Mouse (Mus musculus) intestine, embryonic 14.5 days (tissue): Measurements from ENCODE around the gene Wipf2. TPM values are rescaled to one million over a fixed set of nuclear protein-coding genes. Genes with fewer than 3 reads are reported as not detected.
A peak's percentile ranks its signal among the peaks of the same experiment; 100 is the strongest.
"Not testable (repeated sequence)": the region's sequence is repeated elsewhere in the genome, so short reads cannot be mapped to it uniquely, and the experiment has no call there.

Experiments
- ATAC-seq: fragments of 200-750 bp; cut with Nextera tagmentation; replicated peaks from 2 replicates; pipeline ENCODE4 v1.8.0; 2017; ENCODE audit warnings: low read depth, moderate number of reproducible peaks, moderate TSS enrichment, moderate library complexity; ENCODE audit not compliant: low FRiP score, low TSS enrichment
- DNase-seq: peaks from one replicate; pipeline ENCODE4 v3.0.0-alpha.2; 2018; ENCODE audit warnings: low spot score
- H3K27ac ChIP-seq: fragments of 300-500 bp; sonication (generic); 2 replicates; pipeline ENCODE4 v1.5.1; 2014; ENCODE audit warnings: low read depth, mild to moderate bottlenecking, control low read depth
- H3K27me3 ChIP-seq: fragments of 300-500 bp; sonication (generic); replicated peaks from 2 replicates; pipeline ENCODE4 v1.6.1; 2014; ENCODE audit warnings: low read length, control low read depth; ENCODE audit not compliant: control insufficient read depth, insufficient read depth
- H3K36me3 ChIP-seq: fragments of 300-500 bp; sonication (generic); 2 replicates; pipeline ENCODE4 v1.6.1; 2014; ENCODE audit warnings: low read length, control low read depth; ENCODE audit not compliant: control insufficient read depth, insufficient read depth
- H3K4me1 ChIP-seq: fragments of 300-500 bp; sonication (generic); replicated peaks from 2 replicates; pipeline ENCODE4 v1.6.1; 2014; ENCODE audit warnings: low read length, control low read depth, mixed read lengths; ENCODE audit not compliant: control insufficient read depth, insufficient read depth
- H3K4me2 ChIP-seq: fragments of 300-500 bp; sonication (generic); 2 replicates; pipeline ENCODE4 v1.6.1; 2014; ENCODE audit warnings: low read length
- H3K4me3 ChIP-seq: fragments of 300-500 bp; sonication (generic); 2 replicates; pipeline ENCODE4 v1.5.1; 2014; ENCODE audit warnings: low read depth, low read length, control low read depth, mixed read lengths
- H3K9ac ChIP-seq: fragments of 300-500 bp; sonication (generic); 2 replicates; pipeline ENCODE4 v1.6.1; 2014; ENCODE audit warnings: mild to moderate bottlenecking, low read length
- H3K9me3 ChIP-seq: fragments of 300-500 bp; sonication (generic); 2 replicates; pipeline ENCODE4 v1.6.1; 2016; ENCODE audit warnings: low read length, control low read depth; ENCODE audit not compliant: control insufficient read depth
- WGBS: fragments of 180-500 bp; shearing (Covaris S2); extraction: QIAGEN DNeasy Blood & Tissue Kit; methylation state at CpG from one replicate; pipeline ENCODE4 v1.1.7; 2014; 5-methylcytosine and 5-hydroxymethylcytosine counted together
- polyA plus RNA-seq: library from polyadenylated mRNA; unstranded; fragments of >200 nt; fragmentation: Nextera tagmentation; extraction: Ambion mirVana; gene quantifications from 2 replicates; pipeline ENCODE4 v1.2.1, GENCODE M21; 2014

The Wipf2 gene
- 5.1 and 5.3 TPM in 2 replicates for polyA plus RNA-seq

GRCm38 (mm10) chr11:98863028-98863750, at the start of gene Wipf2:
Gene Wipf2, plus strand, starts transcription at chr11:98863638.
- H3K4me2 ChIP-seq, result peak within 1 kb of the TSS; percentile 68
- peak; percentile 89 for ATAC-seq
- no peaks in the 10 kb centered on the region for H3K9me3 ChIP-seq
- DNase-seq, result peak; percentile 97
- H3K4me1 ChIP-seq, result no peaks in the 10 kb centered on the region
- peak within 1 kb of the TSS; percentile 59 for H3K4me3 ChIP-seq
- H3K27ac ChIP-seq, result peak within 1 kb of the TSS; percentile 80
- WGBS, result 6% methylated on average over 40 of the region's 41 CpGs
- H3K27me3 ChIP-seq, result no peaks in the 10 kb centered on the region
- peak within 1 kb of the TSS; percentile 60 for H3K9ac ChIP-seq
- H3K36me3 ChIP-seq, result peaks cover 16% of the 10 kb centered on the region

- no peaks in the 10 kb centered on the region for H3K27me3 ChIP-seq
- ATAC-seq (no peak), DNase-seq (no peak)
- peaks cover 94% of the 10 kb centered on the region for H3K36me3 ChIP-seq
- WGBS, result 91% methylated on average over 1 of the region's 1 CpGs
- no peaks in the 10 kb centered on the region for H3K4me1 ChIP-seq
- H3K9me3 ChIP-seq, result no peaks in the 10 kb centered on the region
- H3K4me2 ChIP-seq, result no peak overlapping the region
- H3K27ac ChIP-seq, result no peak overlapping the region
- no peak overlapping the region for H3K4me3 ChIP-seq
- no peak overlapping the region for H3K9ac ChIP-seq
Measured at GRCm38 (mm10) chr11:98816706-98817239, 46.7 kb upstream of the Wipf2 start.

GRCm38 (mm10) chr11:98820968-98821367, 42.5 kb upstream of the Wipf2 start:
- Histone ChIP-seq H3K9ac (no peak overlapping the region), H3K4me2 (no peak overlapping the region), H3K27me3 (no peaks in the 10 kb centered on the region), H3K27ac (no peak overlapping the region), H3K9me3 (no peaks in the 10 kb centered on the region), H3K4me3 (no peak overlapping the region), H3K36me3 (peaks cover 92% of the 10 kb centered on the region), H3K4me1 (no peaks in the 10 kb centered on the region)
- ATAC-seq (no peak), DNase-seq (no peak)
- 96% methylated on average over 5 of the region's 5 CpGs for WGBS

- not testable (repeated sequence) for H3K4me1 ChIP-seq, H3K9me3 ChIP-seq, H3K9ac ChIP-seq, H3K4me3 ChIP-seq, H3K4me2 ChIP-seq, H3K27ac ChIP-seq, ATAC-seq, DNase-seq, H3K27me3 ChIP-seq
- WGBS, result 94% methylated on average over 2 of the region's 2 CpGs
- H3K36me3 ChIP-seq, result peaks cover 92% of the 10 kb centered on the region
Measured at GRCm38 (mm10) chr11:98826071-98826470, 37.4 kb upstream of the Wipf2 start.

GRCm38 (mm10) chr11:98827877-98828276, 35.6 kb upstream of the Wipf2 start:
- Histone ChIP-seq H3K4me1 (no peaks in the 10 kb centered on the region), H3K4me2 (no peak overlapping the region), H3K4me3 (no peak overlapping the region), H3K27ac (no peak overlapping the region), H3K9me3 (no peaks in the 10 kb centered on the region), H3K36me3 (peaks cover 93% of the 10 kb centered on the region), H3K27me3 (no peaks in the 10 kb centered on the region), H3K9ac (no peak overlapping the region)
- DNase-seq, result no peak
- WGBS, result 89% methylated on average over 2 of the region's 2 CpGs
- no peak for ATAC-seq

GRCm38 (mm10) chr11:98829091-98829775, 34.2 kb upstream of the Wipf2 start:
- Histone ChIP-seq H3K4me1 (no peaks in the 10 kb centered on the region), H3K4me2 (no peak overlapping the region), H3K36me3 (peaks cover 94% of the 10 kb centered on the region), H3K27me3 (no peaks in the 10 kb centered on the region), H3K27ac (no peak overlapping the region), H3K9ac (no peak overlapping the region), H3K9me3 (no peaks in the 10 kb centered on the region), H3K4me3 (no peak overlapping the region)
- ATAC-seq (no peak), DNase-seq (no peak)
- 74% methylated on average over 12 of the region's 12 CpGs for WGBS

- no peaks in the 10 kb centered on the region for H3K27me3 ChIP-seq
- peaks cover 88% of the 10 kb centered on the region for H3K36me3 ChIP-seq
- H3K4me1 ChIP-seq, result no peaks in the 10 kb centered on the region
- no peak overlapping the region for H3K4me3 ChIP-seq
- no peak overlapping the region for H3K4me2 ChIP-seq
- WGBS, result 66% methylated on average over 4 of the region's 4 CpGs
- H3K9me3 ChIP-seq, result no peaks in the 10 kb centered on the region
- no peak overlapping the region for H3K27ac ChIP-seq
- H3K9ac ChIP-seq, result no peak overlapping the region
- no peak for DNase-seq
- ATAC-seq, result no peak
Measured at GRCm38 (mm10) chr11:98829875-98830274, 33.6 kb upstream of the Wipf2 start.

GRCm38 (mm10) chr11:98835296-98835695, 28.1 kb upstream of the Wipf2 start:
- Histone ChIP-seq H3K4me3 (no peak overlapping the region), H3K9ac (no peak overlapping the region), H3K4me2 (no peak overlapping the region), H3K9me3 (no peaks in the 10 kb centered on the region), H3K4me1 (peaks cover 8% of the 10 kb centered on the region; the same call in 1 of the 2 replicates), H3K27me3 (peaks cover 19% of the 10 kb centered on the region), H3K36me3 (peaks cover 38% of the 10 kb centered on the region), H3K27ac (no peak overlapping the region)
- no peak for DNase-seq
- ATAC-seq, result no peak
- WGBS, result 45% methylated on average over 5 of the region's 5 CpGs
